Mouse (Mus musculus): ENCODE data around the gene Acaca. TPM values are rescaled to one million over a fixed set of nuclear protein-coding genes. Genes with fewer than 3 reads are reported as not detected.

Acaca gene
- total RNA-seq, 2 experiments from 2014 or later = 80.8 to 81.2 TPM

GRCm38 (mm10) chr11:84116221-84116620, 13.3 kb upstream of the Acaca start:
- no peak for DNase-seq (ENCODE audit: extremely low spot score in 1 of 2, low spot score in 2 of 2)
- intact Hi-C loops (cut with DNase I) = no loop called here
- H3K27ac ChIP-seq = no peak overlapping the region
- no peak overlapping the region for H3K4me3 ChIP-seq
- TF ChIP-seq CTCF (IDR thresholded peaks at IDR 0.05) = peak; percentile 58

- Histone ChIP-seq H3K4me3 (no peak overlapping the region), H3K27ac (no peak overlapping the region)
- no peak for DNase-seq (ENCODE audit: extremely low spot score in 1 of 2, low spot score in 2 of 2)
- no peak for TF ChIP-seq CTCF (IDR thresholded peaks at IDR 0.05)
- intact Hi-C loops (cut with DNase I) = no loop called here
These were observed 12.0 kb upstream of the Acaca start for GRCm38 (mm10) chr11:84117431-84117830.

- H3K27ac ChIP-seq = no peak overlapping the region; the same call in 1 of the 2 replicates
- no peak overlapping the region for H3K4me3 ChIP-seq
- intact Hi-C loops (cut with DNase I) = no loop called here
- TF ChIP-seq CTCF (IDR thresholded peaks at IDR 0.05) = no peak
- DNase-seq (ENCODE audit: extremely low spot score in 1 of 2, low spot score in 2 of 2) = no peak
These were observed 8.2 kb upstream of the Acaca start for GRCm38 (mm10) chr11:84121051-84121956.

GRCm38 (mm10) chr11:84127977-84128376, 1.5 kb upstream of the Acaca start:
- no peak overlapping the region for H3K27ac ChIP-seq
- no peak overlapping the region for H3K4me3 ChIP-seq
- DNase-seq (ENCODE audit: extremely low spot score in 1 of 2, low spot score in 2 of 2) = no peak
- peak; percentile 14 for TF ChIP-seq CTCF (IDR thresholded peaks at IDR 0.05)
- intact Hi-C loops (cut with DNase I) = loop anchor here (2.0 to 5.0 kb wide), 2 partner anchors 61 to 131 kb away; no protein-coding TSS in a partner anchor

GRCm38 (mm10) chr11:84129799-84130185, 320 bp downstream of the Acaca start:
- DNase-seq (ENCODE audit: extremely low spot score in 1 of 2, low spot score in 2 of 2) = no peak
- Histone ChIP-seq H3K27ac (peak overlapping the region; percentile 70), H3K4me3 (peak overlapping the region; percentile 77)
- intact Hi-C loops (cut with DNase I) = loop anchor here (2.0 to 5.0 kb wide), 3 partner anchors 38 to 132 kb away; partner anchors contain the start of gene Gm11437
- no peak for TF ChIP-seq CTCF (IDR thresholded peaks at IDR 0.05)

- intact Hi-C loops (cut with DNase I) = loop anchor here (5.0 kb wide), 1 partner anchor 33 kb away; the partner anchor contains the start of gene Gm11437
- no peak for DNase-seq (ENCODE audit: extremely low spot score in 1 of 2, low spot score in 2 of 2)
- Histone ChIP-seq H3K4me3 (no peak overlapping the region), H3K27ac (no peak overlapping the region)
- TF ChIP-seq CTCF (IDR thresholded peaks at IDR 0.05) = peak; percentile 21
These were observed 4.9 kb downstream of the Acaca start for GRCm38 (mm10) chr11:84134331-84134860.

GRCm38 (mm10) chr11:84136453-84136852, 7.0 kb downstream of the Acaca start:
- H3K4me3 ChIP-seq = no peak overlapping the region
- no peak for DNase-seq (ENCODE audit: extremely low spot score in 1 of 2, low spot score in 2 of 2)
- H3K27ac ChIP-seq = no peak overlapping the region
- TF ChIP-seq CTCF (IDR thresholded peaks at IDR 0.05) = no peak
- intact Hi-C loops (cut with DNase I) = no loop called here

GRCm38 (mm10) chr11:84141752-84142151, 12.3 kb downstream of the Acaca start:
- peak; percentile 68 for TF ChIP-seq CTCF (IDR thresholded peaks at IDR 0.05)
- intact Hi-C loops (cut with DNase I) = no loop called here
- peak; percentile 27 to 55 for DNase-seq (ENCODE audit: extremely low spot score in 1 of 2, low spot score in 2 of 2)
- H3K27ac ChIP-seq = no peak overlapping the region
- no peak overlapping the region for H3K4me3 ChIP-seq

GRCm38 (mm10) chr11:84145201-84145798, 15.8 kb downstream of the Acaca start:
- no peak for DNase-seq (ENCODE audit: extremely low spot score in 1 of 2, low spot score in 2 of 2)
- H3K4me3 ChIP-seq = no peak overlapping the region
- no peak overlapping the region for H3K27ac ChIP-seq
- intact Hi-C loops (cut with DNase I) = no loop called here
- TF ChIP-seq CTCF (IDR thresholded peaks at IDR 0.05) = no peak

GRCm38 (mm10) chr11:84146081-84146480, 16.6 kb downstream of the Acaca start:
- no peak overlapping the region for H3K4me3 ChIP-seq
- TF ChIP-seq CTCF (IDR thresholded peaks at IDR 0.05) = no peak
- H3K27ac ChIP-seq = no peak overlapping the region
- DNase-seq (ENCODE audit: extremely low spot score in 1 of 2, low spot score in 2 of 2) = no peak
- intact Hi-C loops (cut with DNase I) = no loop called here

- DNase-seq (ENCODE audit: extremely low spot score in 1 of 2, low spot score in 2 of 2) = no peak
- peak; percentile 39 for TF ChIP-seq CTCF (IDR thresholded peaks at IDR 0.05)
- intact Hi-C loops (cut with DNase I) = no loop called here
- no peak overlapping the region for H3K4me3 ChIP-seq
- H3K27ac ChIP-seq = no peak overlapping the region
These were observed 21.4 kb downstream of the Acaca start for GRCm38 (mm10) chr11:84150884-84151283.

Measured in left cerebral cortex, adult 2 months (tissue).